Mouse (Mus musculus) neutrophil, adult 5-6 weeks (primary cell): Measurements from ENCODE around the gene Dbr1. TPM values are rescaled to one million over a fixed set of nuclear protein-coding genes. Genes with fewer than 3 reads are reported as not detected.

Experiments used
- ATAC-seq: fragments of 151-379, 151-347 bp; 2 replicates; pipeline ENCODE4 v1.8.0; 2017; ENCODE audit warnings: mild to moderate bottlenecking, moderate TSS enrichment; ENCODE audit not compliant: insufficient number of reproducible peaks, poor library complexity, low FRiP score, severe bottlenecking; ENCODE audit errors: extremely low read depth
- total RNA-seq: library from RNA; stranded (forward); fragments of 200-1000 nt; gene quantifications from 2 replicates; pipeline ENCODE4 v1.2.3, GENCODE M21; 2017

Dbr1 gene
- 23.7 and 24.6 TPM in 2 replicates for total RNA-seq

GRCm38 (mm10) chr9:99575677-99576480 lies at the start of gene Dbr1:
Gene Dbr1 (plus strand): TSS chr9:99575799.
- ATAC-seq: peak; percentile 97

GRCm38 (mm10) chr9:99531865-99532264 lies 43.7 kb upstream of the Dbr1 start:
- ATAC-seq: no peak

- ATAC-seq: no peak
Measured at GRCm38 (mm10) chr9:99546259-99546658, 29.3 kb upstream of the Dbr1 start.

- ATAC-seq: no peak
Measured at GRCm38 (mm10) chr9:99552068-99552467, 23.5 kb upstream of the Dbr1 start.

- no peak for ATAC-seq
Measured at GRCm38 (mm10) chr9:99553049-99553448, 22.6 kb upstream of the Dbr1 start.

GRCm38 (mm10) chr9:99554052-99554451 lies 21.5 kb upstream of the Dbr1 start:
- ATAC-seq: no peak

- no peak for ATAC-seq
Measured at GRCm38 (mm10) chr9:99555253-99555652, 20.3 kb upstream of the Dbr1 start.

GRCm38 (mm10) chr9:99557580-99558300 lies 17.9 kb upstream of the Dbr1 start:
- no peak for ATAC-seq

GRCm38 (mm10) chr9:99558824-99559556 lies 16.6 kb upstream of the Dbr1 start:
- peak; percentile 52; the same call in 1 of the 2 replicates for ATAC-seq

GRCm38 (mm10) chr9:99559557-99559904 lies 16.1 kb upstream of the Dbr1 start:
- no peak for ATAC-seq

- ATAC-seq: no peak
Measured at GRCm38 (mm10) chr9:99560389-99560788, 15.2 kb upstream of the Dbr1 start.

- ATAC-seq: peak; percentile 92
Measured at GRCm38 (mm10) chr9:99563714-99564113, 11.9 kb upstream of the Dbr1 start.

GRCm38 (mm10) chr9:99568023-99568346 lies 7.6 kb upstream of the Dbr1 start:
- no peak for ATAC-seq

- peak; percentile 84 for ATAC-seq
Measured at GRCm38 (mm10) chr9:99568347-99569070, 7.1 kb upstream of the Dbr1 start, which contains the start of gene Armc8. Gene Armc8 (minus strand): TSS chr9:99568899.

- ATAC-seq: 0 out of 2 replicates have a peak, but pooled peaks have one; percentile 24
Measured at GRCm38 (mm10) chr9:99569071-99569397, 6.6 kb upstream of the Dbr1 start.

GRCm38 (mm10) chr9:99580655-99581054 lies 5.1 kb downstream of the Dbr1 start:
- peak; percentile 71 for ATAC-seq

GRCm38 (mm10) chr9:99587505-99588202 lies 12.1 kb downstream of the Dbr1 start:
- 0 out of 2 replicates have a peak, but pooled peaks have one; percentile 41 for ATAC-seq

GRCm38 (mm10) chr9:99591144-99591543 lies 15.5 kb downstream of the Dbr1 start:
- no peak for ATAC-seq
